Mouse (Mus musculus): ENCODE results near the gene Tmod1. TPM values are rescaled to one million over a fixed set of nuclear protein-coding genes. Genes with fewer than 3 reads are reported as not detected.

The Tmod1 gene
- polyA plus RNA-seq, 1 experiment: 0.56 TPM

GRCm38 (mm10) chr4:46099132-46099531 is 60.4 kb downstream of the Tmod1 start:
- no peaks in the 10 kb centered on the region for H3K4me1 ChIP-seq (ENCODE audit: control insufficient read depth, insufficient read depth, low read length)
- no peak overlapping the region for H3K27ac ChIP-seq (ENCODE audit: insufficient read depth, low read length)
- no peak for TF ChIP-seq CTCF (IDR thresholded peaks at IDR 0.05; ENCODE audit: borderline replicate concordance, insufficient read depth, low read length)
- no peak for TF ChIP-seq POLR2A (IDR thresholded peaks at IDR 0.05; ENCODE audit: low read depth, low read length)
- H3K4me3 ChIP-seq (ENCODE audit: insufficient read depth, low read length): no peak overlapping the region

DNA sequence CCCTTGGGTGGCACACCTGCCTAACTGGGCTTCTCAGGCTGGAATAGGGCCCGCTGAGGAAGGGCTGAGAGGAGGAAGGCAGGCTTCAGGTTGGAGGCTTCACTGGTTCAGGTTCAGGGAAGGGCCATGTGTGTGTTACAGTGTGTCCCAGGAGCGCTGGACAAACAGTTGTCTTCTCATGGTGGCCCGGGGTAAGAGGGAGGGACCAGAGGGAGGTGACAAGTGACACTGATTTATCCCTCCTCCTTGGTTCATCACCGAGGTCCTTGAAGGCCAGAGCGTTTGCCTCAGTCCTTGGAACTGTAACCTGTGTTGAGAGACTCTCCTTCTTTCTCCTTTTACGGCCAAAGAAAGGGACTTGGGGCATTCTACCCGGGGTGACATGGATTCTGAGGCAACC is 61.8 kb downstream of the Tmod1 start:
- H3K27ac ChIP-seq (ENCODE audit: insufficient read depth, low read length): no peak overlapping the region
- H3K4me1 ChIP-seq (ENCODE audit: control insufficient read depth, insufficient read depth, low read length): no peaks in the 10 kb centered on the region
- no peak overlapping the region for H3K4me3 ChIP-seq (ENCODE audit: insufficient read depth, low read length)
- TF ChIP-seq POLR2A (IDR thresholded peaks at IDR 0.05; ENCODE audit: low read depth, low read length): no peak
- TF ChIP-seq CTCF (IDR thresholded peaks at IDR 0.05; ENCODE audit: borderline replicate concordance, insufficient read depth, low read length): no peak

DNA sequence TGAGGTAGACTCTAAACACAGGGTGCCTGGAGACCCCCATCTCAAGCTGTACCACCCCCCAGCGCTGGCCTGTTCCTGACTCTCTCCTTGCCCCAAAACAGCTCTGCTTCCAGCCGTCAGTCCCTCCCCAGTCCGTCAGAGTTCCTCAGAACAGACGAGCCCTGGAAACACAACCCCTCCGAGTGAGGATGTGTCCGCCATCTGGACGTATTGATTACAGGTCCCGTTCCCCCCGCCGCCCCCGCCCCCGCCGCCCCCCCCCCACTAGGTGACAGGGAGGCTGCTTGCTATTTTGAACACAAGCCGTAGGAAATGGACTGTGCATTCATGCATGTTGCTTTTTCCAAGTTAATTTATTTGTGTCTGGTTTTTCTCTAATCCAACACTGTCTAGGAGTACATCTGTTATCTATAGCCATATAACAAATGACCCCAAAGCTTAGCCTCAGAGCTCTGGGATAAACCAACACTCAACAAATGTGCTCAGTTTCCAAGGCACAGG is 62.5 kb downstream of the Tmod1 start:
- no peak overlapping the region for H3K27ac ChIP-seq (ENCODE audit: insufficient read depth, low read length)
- no peaks in the 10 kb centered on the region for H3K4me1 ChIP-seq (ENCODE audit: control insufficient read depth, insufficient read depth, low read length)
- no peak overlapping the region for H3K4me3 ChIP-seq (ENCODE audit: insufficient read depth, low read length)
- TF ChIP-seq POLR2A (IDR thresholded peaks at IDR 0.05; ENCODE audit: low read depth, low read length) (no peak), CTCF (IDR thresholded peaks at IDR 0.05; ENCODE audit: borderline replicate concordance, insufficient read depth, low read length) (no peak)

GRCm38 (mm10) chr4:46102078-46102769 is 63.5 kb downstream of the Tmod1 start:
- TF ChIP-seq POLR2A (IDR thresholded peaks at IDR 0.05; ENCODE audit: low read depth, low read length) (no peak), CTCF (IDR thresholded peaks at IDR 0.05; ENCODE audit: borderline replicate concordance, insufficient read depth, low read length) (no peak)

DNA sequence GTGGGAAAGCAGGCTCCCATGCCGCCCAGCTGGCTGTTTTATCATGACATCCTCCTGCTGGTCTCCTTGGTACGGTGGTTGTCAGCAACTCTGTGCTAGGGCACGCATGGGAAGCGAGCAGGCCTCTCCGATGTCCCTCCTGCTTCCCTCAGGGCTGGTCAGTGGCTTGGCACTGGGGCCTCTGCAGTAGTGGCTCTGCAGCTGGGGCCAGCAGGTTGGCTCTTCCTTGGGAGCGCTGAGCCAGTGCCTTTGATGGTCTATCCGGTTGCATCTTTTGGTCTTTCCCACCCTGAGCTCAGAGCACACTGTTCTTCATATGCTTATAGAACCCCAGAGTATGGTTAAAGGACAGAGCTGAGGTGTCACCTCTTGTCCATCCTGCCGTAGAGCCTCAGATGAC is 71.3 kb downstream of the Tmod1 start:
- Histone ChIP-seq H3K4me3 (ENCODE audit: insufficient read depth, low read length) (no peak overlapping the region), H3K4me1 (ENCODE audit: control insufficient read depth, insufficient read depth, low read length) (no peaks in the 10 kb centered on the region), H3K27ac (ENCODE audit: insufficient read depth, low read length) (no peak overlapping the region)

More at GRCm38 (mm10) chr4:46102078-46102769, 63.5 kb downstream of the Tmod1 start:
- H3K4me1 ChIP-seq (ENCODE audit: control insufficient read depth, insufficient read depth, low read length): no peaks in the 10 kb centered on the region
- no peak overlapping the region for H3K4me3 ChIP-seq (ENCODE audit: insufficient read depth, low read length)
- no peak overlapping the region for H3K27ac ChIP-seq (ENCODE audit: insufficient read depth, low read length)

GRCm38 (mm10) chr4:46111361-46111760 is 72.6 kb downstream of the Tmod1 start:
- TF ChIP-seq CTCF (IDR thresholded peaks at IDR 0.05; ENCODE audit: borderline replicate concordance, insufficient read depth, low read length) (no peak), POLR2A (IDR thresholded peaks at IDR 0.05; ENCODE audit: low read depth, low read length) (no peak)
- no peak overlapping the region for H3K4me3 ChIP-seq (ENCODE audit: insufficient read depth, low read length)

More for the DNA sequence above, 71.3 kb downstream of the Tmod1 start:
- no peak for TF ChIP-seq POLR2A (IDR thresholded peaks at IDR 0.05; ENCODE audit: low read depth, low read length)
- no peak for TF ChIP-seq CTCF (IDR thresholded peaks at IDR 0.05; ENCODE audit: borderline replicate concordance, insufficient read depth, low read length)

GRCm38 (mm10) chr4:46115308-46115707 is 76.6 kb downstream of the Tmod1 start:
- Histone ChIP-seq H3K4me3 (ENCODE audit: insufficient read depth, low read length) (no peak overlapping the region), H3K4me1 (ENCODE audit: control insufficient read depth, insufficient read depth, low read length) (no peaks in the 10 kb centered on the region), H3K27ac (ENCODE audit: insufficient read depth, low read length) (no peak overlapping the region)
- TF ChIP-seq POLR2A (IDR thresholded peaks at IDR 0.05; ENCODE audit: low read depth, low read length) (no peak), CTCF (IDR thresholded peaks at IDR 0.05; ENCODE audit: borderline replicate concordance, insufficient read depth, low read length) (no peak)

More at GRCm38 (mm10) chr4:46111361-46111760, 72.6 kb downstream of the Tmod1 start:
- no peaks in the 10 kb centered on the region for H3K4me1 ChIP-seq (ENCODE audit: control insufficient read depth, insufficient read depth, low read length)
- H3K27ac ChIP-seq (ENCODE audit: insufficient read depth, low read length): no peak overlapping the region

- TF ChIP-seq CTCF (IDR thresholded peaks at IDR 0.05; ENCODE audit: borderline replicate concordance, insufficient read depth, low read length): no peak
- TF ChIP-seq POLR2A (IDR thresholded peaks at IDR 0.05; ENCODE audit: low read depth, low read length): no peak
Observed at GRCm38 (mm10) chr4:46116544-46117175, 77.9 kb downstream of the Tmod1 start.

GRCm38 (mm10) chr4:46117536-46117935 is 78.8 kb downstream of the Tmod1 start:
- H3K4me1 ChIP-seq (ENCODE audit: control insufficient read depth, insufficient read depth, low read length): no peaks in the 10 kb centered on the region
- no peak for TF ChIP-seq CTCF (IDR thresholded peaks at IDR 0.05; ENCODE audit: borderline replicate concordance, insufficient read depth, low read length)
- TF ChIP-seq POLR2A (IDR thresholded peaks at IDR 0.05; ENCODE audit: low read depth, low read length): no peak
- H3K4me3 ChIP-seq (ENCODE audit: insufficient read depth, low read length): no peak overlapping the region
- H3K27ac ChIP-seq (ENCODE audit: insufficient read depth, low read length): no peak overlapping the region

More at GRCm38 (mm10) chr4:46116544-46117175, 77.9 kb downstream of the Tmod1 start:
- Histone ChIP-seq H3K4me1 (ENCODE audit: control insufficient read depth, insufficient read depth, low read length) (no peaks in the 10 kb centered on the region), H3K27ac (ENCODE audit: insufficient read depth, low read length) (no peak overlapping the region), H3K4me3 (ENCODE audit: insufficient read depth, low read length) (no peak overlapping the region)

All from embryonic fibroblast, embryonic 13.5 days (primary cell).